Mouse (Mus musculus) telencephalon, adult 2 months (tissue): ENCODE measurements around the gene Cdc26.

Experiments used
- DNase-seq: peaks from one replicate; pipeline ENCODE4 v3.0.0-alpha.2; 2011; ENCODE audit warnings: low read depth, low spot score

Cdc26 gene

GRCm38 (mm10) chr4:62398956-62399355, 9.5 kb downstream of the Cdc26 start:
- DNase-seq, result no peak

- DNase-seq, result no peak
Measured at GRCm38 (mm10) chr4:62397616-62398365, 10.7 kb downstream of the Cdc26 start.

- DNase-seq, result no peak
Measured at GRCm38 (mm10) chr4:62395806-62396205, 12.6 kb downstream of the Cdc26 start.

GRCm38 (mm10) chr4:62393459-62393858, 15.0 kb downstream of the Cdc26 start:
- DNase-seq, result no peak

GRCm38 (mm10) chr4:62391892-62392291, 16.6 kb downstream of the Cdc26 start:
- no peak for DNase-seq

- DNase-seq, result no peak
Measured at GRCm38 (mm10) chr4:62389592-62390512, 18.6 kb downstream of the Cdc26 start.

GRCm38 (mm10) chr4:62385439-62385838, 23.0 kb downstream of the Cdc26 start:
- no peak for DNase-seq

GRCm38 (mm10) chr4:62384159-62384558, 24.3 kb downstream of the Cdc26 start:
- no peak for DNase-seq

GRCm38 (mm10) chr4:62383752-62384151, 24.7 kb downstream of the Cdc26 start:
- no peak for DNase-seq

- no peak for DNase-seq
Measured at GRCm38 (mm10) chr4:62383207-62383606, 25.2 kb downstream of the Cdc26 start.

- DNase-seq, result no peak
Measured at GRCm38 (mm10) chr4:62379724-62380381, 28.6 kb downstream of the Cdc26 start.

- no peak for DNase-seq
Measured at GRCm38 (mm10) chr4:62376123-62376522, 32.3 kb downstream of the Cdc26 start.

GRCm38 (mm10) chr4:62374342-62374741, 34.1 kb downstream of the Cdc26 start:
- no peak for DNase-seq

- no peak for DNase-seq
Measured at GRCm38 (mm10) chr4:62373668-62374067, 34.8 kb downstream of the Cdc26 start.

- no peak for DNase-seq
Measured at GRCm38 (mm10) chr4:62372818-62373520, 35.5 kb downstream of the Cdc26 start.

- DNase-seq, result no peak
Measured at GRCm38 (mm10) chr4:62372410-62372809, 36.0 kb downstream of the Cdc26 start.

GRCm38 (mm10) chr4:62369091-62369490, 39.4 kb downstream of the Cdc26 start:
- no peak for DNase-seq

- DNase-seq, result no peak
Measured at GRCm38 (mm10) chr4:62367586-62367985, 40.9 kb downstream of the Cdc26 start.

GRCm38 (mm10) chr4:62366291-62366690, 42.2 kb downstream of the Cdc26 start:
- DNase-seq, result no peak

GRCm38 (mm10) chr4:62364299-62364698, 44.1 kb downstream of the Cdc26 start:
- DNase-seq, result no peak

GRCm38 (mm10) chr4:62362437-62362836, 46.0 kb downstream of the Cdc26 start:
- no peak for DNase-seq
